Mouse (Mus musculus) spleen, adult 2 months (tissue): ENCODE results near the gene Cdc14b. TPM values are rescaled to one million over a fixed set of nuclear protein-coding genes. Genes with fewer than 3 reads are reported as not detected.
"Not testable (repeated sequence)": the region's sequence is repeated elsewhere in the genome, so short reads cannot be mapped to it uniquely, and the experiment has no call there.

Experiments used
- DNase-seq, 2 experiments: peaks; one replicate each; pipeline versions ENCODE4 v3.0.0 to v3.0.0-alpha.2; 2012 to 2021; ENCODE audit warnings: low spot score in 2 of 2, low read depth in 1 of 2
- H3K27ac ChIP-seq: fragments of 200-500 bp; 2 replicates; pipeline ENCODE4 v1.5.1; 2012; ENCODE audit warnings: low read length, inconsistent platforms; ENCODE audit not compliant: insufficient read depth
- H3K27me3 ChIP-seq: fragments of 200-500 bp; 2 replicates; pipeline ENCODE4 v1.6.1; 2012; ENCODE audit warnings: mild to moderate bottlenecking, moderate library complexity, low read length, inconsistent platforms; ENCODE audit not compliant: control insufficient read depth, insufficient read depth
- H3K36me3 ChIP-seq: fragments of 200-500 bp; 2 replicates; pipeline ENCODE4 v1.6.1; 2012; ENCODE audit warnings: mild to moderate bottlenecking, low read length, inconsistent platforms; ENCODE audit not compliant: control insufficient read depth, insufficient read depth
- H3K4me1 ChIP-seq: fragments of 200-500 bp; 2 replicates; pipeline ENCODE4 v1.6.1; 2011; ENCODE audit warnings: inconsistent platforms; ENCODE audit not compliant: control insufficient read depth, insufficient read depth, insufficient read length
- H3K4me3 ChIP-seq: fragments of 200-500 bp; 2 replicates; pipeline ENCODE4 v1.5.1; 2011; ENCODE audit warnings: mild to moderate bottlenecking, inconsistent platforms; ENCODE audit not compliant: insufficient read depth, insufficient read length; ENCODE audit errors: extremely low read depth
- CTCF ChIP-seq: fragments of 200-500 bp; IDR thresholded peaks from 2 replicates; pipeline ENCODE4 v1.5.1; 2011; ENCODE audit warnings: mild to moderate bottlenecking, inconsistent platforms; ENCODE audit not compliant: insufficient read depth, insufficient read length, insufficient replicate concordance; ENCODE audit errors: extremely low read depth
- POLR2A ChIP-seq: fragments of 200-500 bp; IDR thresholded peaks from 2 replicates; pipeline ENCODE4 v1.6.1; 2011; ENCODE audit warnings: low read depth, low read length, inconsistent platforms
- WGBS: fragments of 180-500 bp; shearing (Covaris S2); methylation state at CpG from one replicate; pipeline ENCODE4 v1.1.7; 2018; 5-methylcytosine and 5-hydroxymethylcytosine counted together
- polyA plus RNA-seq: library from polyadenylated mRNA; depleted of rRNA; stranded (reverse); fragments of >200 nt; gene quantifications from 2 replicates; pipeline ENCODE4 v1.2.3, GENCODE M21; 2012

Gene Cdc14b
- polyA plus RNA-seq, 1 experiment: 1.5 TPM

DNA sequence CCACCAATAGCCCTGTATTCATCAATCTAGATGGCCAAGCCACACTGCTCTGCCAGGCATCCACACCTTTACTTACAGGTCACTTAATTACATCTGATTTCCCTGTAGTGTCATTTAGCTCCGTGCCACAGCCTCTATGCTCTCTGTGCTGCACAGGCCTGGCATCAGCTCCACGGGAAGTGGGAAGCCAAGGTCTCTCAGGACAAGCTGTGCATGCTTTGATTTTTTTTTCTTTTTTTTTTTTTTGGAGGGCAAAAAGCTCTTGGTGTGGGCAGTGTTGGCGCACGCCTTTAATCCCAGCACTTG is 16.6 kb downstream of the Cdc14b start:
- TF ChIP-seq POLR2A (no peak), CTCF (no peak)
- Histone ChIP-seq H3K4me1 (0 out of 2 replicates have a peak, but pooled peaks cover 4% of the 10 kb centered on the region), H3K27ac (no peak overlapping the region), H3K36me3 (no peaks in the 10 kb centered on the region), H3K27me3 (no peaks in the 10 kb centered on the region), H3K4me3 (no peak overlapping the region)
- no peak for DNase-seq
- 90% methylated on average over 4 of the region's 4 CpGs for WGBS

DNA sequence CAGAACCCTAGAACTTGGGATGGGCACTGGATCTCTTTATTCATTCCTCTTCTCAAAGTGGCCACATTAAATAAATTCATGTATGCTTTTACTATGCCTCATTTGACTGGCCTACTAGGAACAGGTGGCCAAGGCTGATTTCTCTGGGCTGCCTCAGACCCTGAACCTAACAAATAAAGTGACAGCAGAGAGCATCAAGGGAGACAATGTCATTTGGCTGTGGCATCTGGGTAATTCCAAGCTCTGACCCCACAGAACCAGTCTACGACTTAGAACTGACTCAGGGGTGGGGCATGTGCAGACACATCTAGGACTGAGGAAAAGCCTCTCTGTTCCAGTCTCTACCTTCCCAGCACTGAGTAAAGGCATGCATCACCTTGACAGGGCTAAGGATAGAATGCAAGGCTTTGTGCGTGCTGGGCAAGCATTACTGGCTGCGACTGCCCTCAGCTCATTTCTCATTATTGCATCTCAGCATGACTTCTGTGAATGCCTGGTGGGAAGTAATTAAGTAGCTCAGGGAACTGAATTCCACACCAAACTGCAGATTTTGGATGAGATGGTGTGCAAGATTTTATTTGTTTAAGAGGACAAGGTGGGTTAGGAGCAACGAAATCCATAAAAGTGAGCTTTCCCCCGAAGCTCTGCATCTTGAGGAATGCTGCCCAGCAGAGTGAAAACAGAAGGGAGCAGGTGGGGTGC is 17.1 kb downstream of the Cdc14b start:
- 0 out of 2 replicates have a peak, but pooled peaks cover 4% of the 10 kb centered on the region for H3K4me1 ChIP-seq
- H3K27ac ChIP-seq: no peak overlapping the region
- no peaks in the 10 kb centered on the region for H3K27me3 ChIP-seq
- WGBS: 90% methylated on average over 5 of the region's 5 CpGs
- TF ChIP-seq CTCF: no peak
- TF ChIP-seq POLR2A: no peak
- no peak overlapping the region for H3K4me3 ChIP-seq
- H3K36me3 ChIP-seq: no peaks in the 10 kb centered on the region
- DNase-seq: no peak

DNA sequence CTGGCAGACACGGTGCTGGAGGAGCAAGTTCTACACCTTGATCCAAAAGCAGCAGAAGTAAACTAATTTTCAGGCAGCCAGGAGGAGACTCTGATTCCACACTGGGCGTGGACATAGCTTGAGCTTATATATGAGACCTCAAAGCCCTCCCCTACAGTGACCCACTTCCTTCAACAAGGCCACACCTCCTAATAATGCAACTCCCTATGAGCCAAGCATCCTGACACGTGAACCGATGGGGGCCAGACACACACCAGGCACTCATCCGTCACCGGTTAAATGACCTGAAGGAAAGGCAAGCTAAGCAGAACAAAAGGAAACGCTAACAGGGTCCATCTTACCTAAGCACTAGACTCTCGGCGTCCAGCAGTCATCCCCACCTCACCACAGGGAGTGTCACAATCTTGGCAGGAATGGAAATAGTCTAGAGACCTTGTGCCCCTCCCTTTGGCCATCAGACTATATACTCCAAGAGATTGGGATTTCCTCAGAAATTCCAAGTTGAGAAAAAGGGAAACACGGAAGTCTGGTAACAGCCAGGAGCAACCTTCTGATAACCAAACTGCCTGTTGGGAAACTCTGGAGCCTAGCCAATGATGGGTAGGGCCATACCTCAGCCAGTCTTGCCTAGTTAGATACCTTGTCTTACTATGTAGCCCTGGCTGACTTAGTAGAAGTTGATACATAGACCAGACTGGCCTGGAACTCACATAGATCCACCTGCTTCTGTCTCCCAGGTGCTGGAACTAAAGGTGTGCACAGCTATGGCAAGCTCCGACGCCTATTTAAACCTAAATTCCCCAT is 17.9 kb downstream of the Cdc14b start:
- H3K27me3 ChIP-seq: no peaks in the 10 kb centered on the region
- H3K4me1 ChIP-seq: 0 out of 2 replicates have a peak, but pooled peaks cover 4% of the 10 kb centered on the region
- H3K27ac ChIP-seq: no peak overlapping the region
- TF ChIP-seq POLR2A (no peak), CTCF (no peak)
- H3K4me3 ChIP-seq: no peak overlapping the region
- DNase-seq: no peak
- H3K36me3 ChIP-seq: no peaks in the 10 kb centered on the region
- WGBS: 89% methylated on average over 12 of the region's 12 CpGs

DNA sequence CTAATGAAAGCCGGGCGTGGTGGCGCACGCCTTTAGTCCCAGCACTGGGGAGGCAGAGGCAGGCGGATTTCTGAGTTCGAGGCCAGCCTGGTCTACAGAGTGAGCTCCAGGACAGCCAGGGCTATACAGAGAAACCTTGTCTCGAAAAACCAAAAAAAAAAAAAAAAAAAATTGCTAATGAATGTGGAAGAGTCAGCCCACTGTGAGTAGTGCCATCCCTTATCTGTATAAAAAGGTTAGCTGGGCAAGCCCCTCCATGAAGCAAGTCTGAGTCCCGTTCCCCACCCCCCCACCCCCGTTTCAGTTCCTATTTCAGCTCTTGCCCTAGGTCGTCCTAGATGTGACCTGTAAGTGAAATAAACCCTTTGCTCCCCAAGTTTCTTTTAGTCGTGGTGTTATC is 20.9 kb downstream of the Cdc14b start:
- H3K4me3 ChIP-seq, H3K36me3 ChIP-seq, H3K4me1 ChIP-seq, H3K27ac ChIP-seq, DNase-seq, H3K27me3 ChIP-seq: not testable (repeated sequence)
- WGBS: 73% methylated on average over 11 of the region's 11 CpGs

DNA sequence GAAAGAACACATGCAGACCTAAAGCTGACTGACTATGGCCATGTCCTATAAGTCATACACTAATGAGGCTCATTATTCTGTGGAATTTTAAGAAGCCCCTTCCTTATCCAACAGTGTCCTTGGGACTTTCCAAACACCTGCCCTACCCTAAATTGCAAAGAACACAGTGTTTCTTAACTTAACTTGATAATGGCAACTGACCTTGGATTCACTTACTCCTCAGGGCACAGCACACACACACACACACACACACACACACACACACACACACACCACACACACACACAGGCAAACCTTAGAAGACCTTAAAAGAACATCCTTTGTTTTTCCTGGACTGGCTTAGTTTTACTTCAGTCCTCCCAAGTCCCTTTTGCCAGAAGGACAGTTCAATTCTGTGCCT is 21.4 kb downstream of the Cdc14b start:
- no peak overlapping the region for H3K4me3 ChIP-seq
- no peak overlapping the region for H3K27ac ChIP-seq
- no peaks in the 10 kb centered on the region for H3K36me3 ChIP-seq
- TF ChIP-seq POLR2A (no peak), CTCF (no peak)
- DNase-seq: no peak
- H3K27me3 ChIP-seq: no peaks in the 10 kb centered on the region
- H3K4me1 ChIP-seq: 0 out of 2 replicates have a peak, but pooled peaks cover 4% of the 10 kb centered on the region

DNA sequence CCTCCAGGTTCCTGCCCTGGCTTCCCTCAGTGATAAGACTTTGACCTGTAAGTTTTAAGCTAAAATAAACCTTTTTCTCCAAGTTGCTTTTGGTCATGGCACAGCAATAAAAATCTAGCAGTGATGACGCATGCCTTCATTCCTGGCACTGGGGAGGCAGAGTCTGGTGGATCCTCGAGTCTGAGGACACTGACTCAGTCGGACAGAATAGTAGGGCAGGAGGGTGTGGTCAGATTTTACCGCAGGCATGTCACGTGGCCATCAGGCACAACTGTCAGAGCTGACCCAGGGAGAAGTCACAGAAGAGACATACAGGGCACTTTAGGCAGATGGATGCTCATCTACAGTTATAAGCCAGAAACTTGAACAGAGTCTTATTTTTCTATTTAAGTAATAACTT is 22.9 kb downstream of the Cdc14b start:
- Histone ChIP-seq H3K4me1 (peaks cover 6% of the 10 kb centered on the region; the same call in 1 of the 2 replicates), H3K4me3 (no peak overlapping the region), H3K36me3 (no peaks in the 10 kb centered on the region), H3K27ac (peak overlapping the region; percentile 62), H3K27me3 (no peaks in the 10 kb centered on the region)
- WGBS: 42% methylated on average over 5 of the region's 5 CpGs
- TF ChIP-seq CTCF: no peak
- TF ChIP-seq POLR2A: no peak
- no peak for DNase-seq

DNA sequence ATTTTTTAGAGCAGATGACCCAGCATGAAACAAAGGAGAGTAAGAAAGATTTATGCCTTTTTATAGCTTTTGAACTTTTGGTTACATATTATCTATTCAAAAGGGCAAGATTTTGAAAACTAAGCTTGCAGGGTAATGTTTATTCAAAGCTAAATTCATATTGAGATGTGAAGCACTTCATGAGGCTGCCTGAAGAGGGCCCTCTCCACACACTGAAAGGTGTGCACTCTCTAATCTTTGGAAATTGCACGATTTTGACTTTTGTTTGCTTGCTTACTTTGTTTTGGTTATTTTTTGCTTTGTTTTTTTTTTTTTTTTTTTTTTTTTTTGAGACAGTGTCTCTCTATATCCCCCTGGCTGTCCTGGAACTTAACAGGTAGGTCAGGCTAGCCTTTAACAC is 24.7 kb downstream of the Cdc14b start:
- Histone ChIP-seq H3K27ac (no peak overlapping the region), H3K4me1 (peaks cover 6% of the 10 kb centered on the region; the same call in 1 of the 2 replicates), H3K36me3 (no peaks in the 10 kb centered on the region), H3K27me3 (no peaks in the 10 kb centered on the region), H3K4me3 (no peak overlapping the region)
- WGBS: 7% methylated on average over 1 of the region's 1 CpGs
- peak; percentile 15 to 31 for DNase-seq
- TF ChIP-seq CTCF (peak; percentile 48; the same call in 1 of the 2 replicates), POLR2A (no peak)
